Mouse (Mus musculus) adrenal gland, adult 2 months (tissue): ENCODE results near the gene Haus2. TPM values are rescaled to one million over a fixed set of nuclear protein-coding genes. Genes with fewer than 3 reads are reported as not detected.

ENCODE experiments used
- DNase-seq: peaks from one replicate; pipeline ENCODE4 v3.0.0; 2021
- polyA plus RNA-seq: library from polyadenylated mRNA; depleted of rRNA; stranded (reverse); fragments of >200 nt; gene quantifications from 2 replicates; pipeline ENCODE4 v1.2.3, GENCODE M21; 2012; rRNA removed
- total RNA-seq, 2 experiments: library from RNA; stranded (reverse); gene quantifications; 2 replicates each; pipeline ENCODE4 v1.2.3; 2021

Gene Haus2
- total and polyA plus RNA-seq, 3 experiments = 0.61 to 12.6 (median 9.4) TPM

GRCm38 (mm10) chr2:120663491-120664154, 54.4 kb downstream of the Haus2 start:
- no peak for DNase-seq

- peak; percentile 72 for DNase-seq
Observed at GRCm38 (mm10) chr2:120667446-120667845, 58.3 kb downstream of the Haus2 start.

- DNase-seq = no peak
Observed at GRCm38 (mm10) chr2:120670253-120670652, 61.1 kb downstream of the Haus2 start.

Other genes starting within 250 kb of the Haus2 start
- gene Ganc, start 205.5 kb upstream of the Haus2 start, total RNA-seq = 10 to 100 TPM; 40.0 to 42.3 TPM
- 11.0 and 11.5 TPM in 2 replicates for gene Ganc, start 205.5 kb upstream of the Haus2 start, polyA plus RNA-seq
- gene Tmem87a, start 205.3 kb upstream of the Haus2 start, total RNA-seq = 10 to 100 TPM; 42.0 to 43.9 TPM
- 3.8 and 5.4 TPM in 2 replicates for gene Tmem87a, start 205.3 kb upstream of the Haus2 start, polyA plus RNA-seq
- gene Capn3, start 153.4 kb upstream of the Haus2 start, total RNA-seq = under 1 TPM; 0.12 to 0.45 TPM
- gene Capn3, start 153.4 kb upstream of the Haus2 start, polyA plus RNA-seq = 0.09 and 0.15 TPM in 2 replicates
- gene Zfp106, start 45.5 kb upstream of the Haus2 start, total RNA-seq = 10 to 100 TPM; 96.7 to 98.7 TPM
- gene Zfp106, start 45.5 kb upstream of the Haus2 start, polyA plus RNA-seq = 35.7 and 49.7 TPM in 2 replicates
- gene Snap23, start 41.7 kb upstream of the Haus2 start, total RNA-seq = 10 to 100 TPM; 54.3 to 90.8 TPM
- gene Snap23, start 41.7 kb upstream of the Haus2 start, polyA plus RNA-seq = 1.8 and 2.1 TPM in 2 replicates
- 10 to 100 TPM; 17.9 to 21.6 TPM for gene Lrrc57, start 137 bp downstream of the Haus2 start, total RNA-seq
- 5.8 and 7.6 TPM in 2 replicates for gene Lrrc57, start 137 bp downstream of the Haus2 start, polyA plus RNA-seq
- gene Stard9, start 19.7 kb downstream of the Haus2 start, total RNA-seq = 1 to 10 TPM; 8.7 to 9.0 TPM
- gene Stard9, start 19.7 kb downstream of the Haus2 start, polyA plus RNA-seq = 5.1 and 5.9 TPM in 2 replicates
- gene Cdan1, start 240.7 kb downstream of the Haus2 start, total RNA-seq = 10 to 100 TPM; 11.4 to 12.4 TPM
- gene Cdan1, start 240.7 kb downstream of the Haus2 start, polyA plus RNA-seq = 20.1 and 26.6 TPM in 2 replicates
- gene Ttbk2, start 241.2 kb downstream of the Haus2 start, total RNA-seq = 10 to 100 TPM in 1 of 2 experiments, 1 to 10 TPM in 1; 9.8 to 15.2 TPM
- 1.7 and 2.0 TPM in 2 replicates for gene Ttbk2, start 241.2 kb downstream of the Haus2 start, polyA plus RNA-seq